Mouse (Mus musculus): ENCODE results near the gene Ece2. TPM values are rescaled to one million over a fixed set of nuclear protein-coding genes. Genes with fewer than 3 reads are reported as not detected.
"Not testable (repeated sequence)": the region's sequence is repeated elsewhere in the genome, so short reads cannot be mapped to it uniquely, and the experiment has no call there.

The Ece2 gene
- polyA plus RNA-seq, 1 experiment from 2014 or later, result 0.97 TPM

DNA sequence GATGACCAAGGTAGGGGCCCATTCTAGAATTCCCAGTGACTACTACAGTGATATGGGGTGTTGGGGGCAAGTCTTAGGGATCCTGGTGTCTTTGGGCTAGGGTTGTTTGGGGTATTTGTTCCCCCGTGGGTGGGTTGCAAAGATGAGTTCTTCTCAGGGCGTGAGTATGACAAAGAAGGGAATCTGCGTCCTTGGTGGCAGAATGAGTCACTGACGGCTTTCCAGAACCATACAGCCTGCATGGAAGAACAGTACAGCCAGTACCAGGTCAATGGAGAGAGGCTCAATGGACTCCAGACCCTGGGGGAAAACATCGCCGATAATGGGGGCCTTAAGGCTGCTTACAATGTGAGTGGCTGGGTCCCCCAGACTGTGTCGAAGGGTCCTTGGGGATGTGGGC is 14.3 kb downstream of the Ece2 start:
- ATAC-seq (replicated peaks; ENCODE audit: low FRiP score), result no peak
- Histone ChIP-seq H3K36me3 (ENCODE audit: control insufficient read depth, insufficient read depth, low read length) (no peaks in the 10 kb centered on the region), H3K4me2 (no peak overlapping the region), H3K9ac (ENCODE audit: low read depth, low read length) (no peak overlapping the region), H3K27ac (ENCODE audit: low read depth, low read length) (no peak overlapping the region), H3K4me3 (ENCODE audit: low read depth, low read length) (no peak overlapping the region), H3K27me3 (replicated peaks; ENCODE audit: control insufficient read depth, insufficient read depth, low read length) (no peaks in the 10 kb centered on the region), H3K9me3 (ENCODE audit: control insufficient read depth, low read length) (no peaks in the 10 kb centered on the region), H3K4me1 (replicated peaks; ENCODE audit: control insufficient read depth, insufficient read depth, low read length) (no peaks in the 10 kb centered on the region)
- WGBS, result 68% methylated on average over 7 of the region's 7 CpGs
- DNase-seq (ENCODE audit: low spot score), result no peak

DNA sequence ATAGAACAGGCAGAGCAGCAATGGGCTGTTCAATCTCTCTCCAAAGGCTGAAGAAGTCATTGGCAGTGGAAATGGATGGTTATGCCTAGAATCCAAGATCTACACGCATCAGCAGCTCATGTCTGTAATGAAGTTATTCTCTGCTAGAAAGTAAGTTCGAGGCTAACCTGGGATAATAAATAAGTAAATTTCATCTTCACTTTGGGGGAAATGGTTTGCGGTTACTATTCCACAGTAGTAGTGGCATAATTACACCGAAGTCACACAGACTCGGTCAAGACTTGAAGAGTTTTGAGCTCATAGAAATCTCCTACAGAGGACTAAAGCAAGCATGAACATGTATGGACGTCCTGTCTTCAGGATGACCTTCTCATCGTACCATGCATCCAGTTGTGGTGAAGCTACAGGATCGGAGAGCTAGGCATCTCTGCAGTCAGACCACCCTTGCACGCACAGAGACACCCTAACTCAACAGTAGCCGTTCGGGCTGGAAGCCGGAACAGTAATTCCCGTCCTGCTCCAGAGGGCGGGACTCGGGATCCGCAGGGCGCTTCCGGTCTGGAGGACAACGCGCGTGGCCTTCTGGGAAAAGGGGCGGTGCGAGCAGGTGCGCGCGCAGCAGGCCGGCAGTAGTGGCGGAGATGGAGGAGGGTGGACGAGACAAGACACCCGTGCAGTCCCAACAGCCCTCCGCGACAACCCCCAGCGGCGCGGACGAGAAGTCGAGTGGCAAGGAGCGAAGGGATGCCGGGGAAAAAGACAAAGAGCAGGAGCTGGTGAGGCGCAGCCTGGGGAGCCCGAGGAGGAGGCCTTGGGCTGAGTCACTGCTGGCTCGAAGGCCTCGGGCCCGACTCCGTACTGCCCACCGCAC is 21.7 kb downstream of the Ece2 start, which contains the start of gene Psmd2:
Gene Psmd2 (plus strand): TSS at position 577 of the 871 bp plus-strand sequence.
- Histone ChIP-seq H3K4me1 (replicated peaks; ENCODE audit: control insufficient read depth, insufficient read depth, low read length) (peaks cover 10% of the 10 kb centered on the region), H3K9ac (ENCODE audit: low read depth, low read length) (peak within 1 kb of the TSS; percentile 79), H3K4me3 (ENCODE audit: low read depth, low read length) (peak within 1 kb of the TSS; percentile 90), H3K9me3 (ENCODE audit: control insufficient read depth, low read length) (no peaks in the 10 kb centered on the region), H3K36me3 (ENCODE audit: control insufficient read depth, insufficient read depth, low read length) (peaks cover 12% of the 10 kb centered on the region), H3K27ac (ENCODE audit: low read depth, low read length) (peak within 1 kb of the TSS; percentile 40; the same call in 1 of the 2 replicates), H3K4me2 (peak within 1 kb of the TSS; percentile 95), H3K27me3 (replicated peaks; ENCODE audit: control insufficient read depth, insufficient read depth, low read length) (no peaks in the 10 kb centered on the region)
- ATAC-seq (replicated peaks; ENCODE audit: low FRiP score) (peak; percentile 93), DNase-seq (ENCODE audit: low spot score) (peak; percentile 98)
- 2% methylated on average over 46 of the region's 46 CpGs for WGBS

DNA sequence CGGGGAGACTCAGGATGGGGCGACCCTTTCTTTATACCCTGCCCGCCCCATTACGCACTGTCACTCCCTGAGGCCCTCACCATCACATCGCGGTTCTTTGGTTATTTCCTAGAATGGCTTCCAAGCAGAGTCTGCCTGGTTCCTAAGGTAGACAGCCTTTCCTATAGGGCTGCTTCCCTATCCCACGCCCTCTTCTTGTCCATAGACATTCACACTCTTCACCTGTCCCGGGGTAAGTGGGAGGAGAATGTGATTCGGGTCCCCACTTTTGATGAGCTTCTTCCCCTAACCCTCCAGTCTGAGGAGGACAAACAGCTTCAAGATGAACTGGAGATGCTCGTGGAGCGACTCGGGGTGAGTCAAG is 22.3 kb downstream of the Ece2 start:
- Histone ChIP-seq H3K36me3 (ENCODE audit: control insufficient read depth, insufficient read depth, low read length) (peaks cover 19% of the 10 kb centered on the region), H3K4me1 (replicated peaks; ENCODE audit: control insufficient read depth, insufficient read depth, low read length) (peaks cover 10% of the 10 kb centered on the region), H3K27me3 (replicated peaks; ENCODE audit: control insufficient read depth, insufficient read depth, low read length) (no peaks in the 10 kb centered on the region), H3K9ac (ENCODE audit: low read depth, low read length) (peak overlapping the region; percentile 79), H3K27ac (ENCODE audit: low read depth, low read length) (peak overlapping the region; percentile 40; the same call in 1 of the 2 replicates), H3K9me3 (ENCODE audit: control insufficient read depth, low read length) (no peaks in the 10 kb centered on the region), H3K4me2 (peak overlapping the region; percentile 95), H3K4me3 (ENCODE audit: low read depth, low read length) (peak overlapping the region; percentile 90)
- no peak for DNase-seq (ENCODE audit: low spot score)
- WGBS, result 10% methylated on average over 12 of the region's 12 CpGs
- ATAC-seq (replicated peaks; ENCODE audit: low FRiP score), result no peak

DNA sequence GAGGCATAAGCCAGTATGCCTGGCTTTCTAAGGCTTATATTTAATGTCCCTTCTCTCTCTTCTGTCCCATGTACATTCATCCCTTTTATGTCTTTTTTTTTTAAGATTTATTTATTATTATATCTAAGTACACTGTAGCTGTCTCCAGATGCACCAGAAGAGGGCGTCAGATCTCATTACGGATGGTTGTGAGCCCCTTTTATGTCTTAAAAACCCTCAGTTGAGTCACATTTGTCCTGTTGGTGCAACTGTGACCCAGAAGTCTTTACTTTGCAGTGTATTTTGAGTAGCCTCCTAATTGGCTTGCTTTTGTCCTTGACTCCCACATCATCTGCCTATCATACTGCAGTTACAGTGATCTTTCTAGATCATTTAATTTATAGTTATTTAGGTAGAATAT is 23.7 kb downstream of the Ece2 start:
- Histone ChIP-seq H3K27me3 (replicated peaks; ENCODE audit: control insufficient read depth, insufficient read depth, low read length) (no peaks in the 10 kb centered on the region), H3K4me3 (ENCODE audit: low read depth, low read length) (peak overlapping the region; percentile 1; the same call in 1 of the 2 replicates), H3K27ac (ENCODE audit: low read depth, low read length) (no peak overlapping the region), H3K4me1 (replicated peaks; ENCODE audit: control insufficient read depth, insufficient read depth, low read length) (peaks cover 10% of the 10 kb centered on the region), H3K9me3 (ENCODE audit: control insufficient read depth, low read length) (no peaks in the 10 kb centered on the region), H3K36me3 (ENCODE audit: control insufficient read depth, insufficient read depth, low read length) (peaks cover 31% of the 10 kb centered on the region), H3K9ac (ENCODE audit: low read depth, low read length) (no peak overlapping the region), H3K4me2 (peak overlapping the region; percentile 95; the same call in 1 of the 2 replicates)
- no peak for DNase-seq (ENCODE audit: low spot score)
- ATAC-seq (replicated peaks; ENCODE audit: low FRiP score), result no peak
- WGBS, result 63% methylated on average over 2 of the region's 2 CpGs

DNA sequence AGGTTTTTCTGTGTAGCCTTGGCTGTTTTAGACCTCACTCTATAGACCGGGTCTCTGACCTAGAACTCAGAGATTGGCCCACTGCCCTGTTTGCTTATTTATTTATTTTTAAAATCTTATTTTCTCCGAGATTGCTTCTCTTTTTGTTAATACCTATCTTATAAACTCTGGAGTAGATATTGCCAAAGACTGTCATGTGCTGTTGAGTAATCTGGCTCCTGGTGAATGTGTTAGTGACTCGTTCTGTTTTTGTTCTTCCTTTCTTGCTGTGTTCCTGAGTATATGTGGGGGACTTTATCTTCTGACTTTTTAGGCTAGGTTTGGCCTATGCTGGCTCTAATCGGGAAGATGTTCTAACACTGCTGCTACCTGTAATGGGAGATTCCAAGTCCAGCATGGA is 28.0 kb downstream of the Ece2 start:
- DNase-seq (ENCODE audit: low spot score) (no peak), ATAC-seq (replicated peaks; ENCODE audit: low FRiP score) (no peak)
- 88% methylated on average over 4 of the region's 4 CpGs for WGBS
- H3K27me3 ChIP-seq (replicated peaks; ENCODE audit: control insufficient read depth, insufficient read depth, low read length), result no peaks in the 10 kb centered on the region
- H3K9me3 ChIP-seq (ENCODE audit: control insufficient read depth, low read length), result no peaks in the 10 kb centered on the region
- no peak overlapping the region for H3K4me3 ChIP-seq (ENCODE audit: low read depth, low read length)
- H3K27ac ChIP-seq (ENCODE audit: low read depth, low read length), result no peak overlapping the region
- H3K4me2 ChIP-seq, result no peak overlapping the region
- no peak overlapping the region for H3K9ac ChIP-seq (ENCODE audit: low read depth, low read length)
- peaks cover 5% of the 10 kb centered on the region for H3K4me1 ChIP-seq (replicated peaks; ENCODE audit: control insufficient read depth, insufficient read depth, low read length)
- H3K36me3 ChIP-seq (ENCODE audit: control insufficient read depth, insufficient read depth, low read length), result peaks cover 63% of the 10 kb centered on the region

DNA sequence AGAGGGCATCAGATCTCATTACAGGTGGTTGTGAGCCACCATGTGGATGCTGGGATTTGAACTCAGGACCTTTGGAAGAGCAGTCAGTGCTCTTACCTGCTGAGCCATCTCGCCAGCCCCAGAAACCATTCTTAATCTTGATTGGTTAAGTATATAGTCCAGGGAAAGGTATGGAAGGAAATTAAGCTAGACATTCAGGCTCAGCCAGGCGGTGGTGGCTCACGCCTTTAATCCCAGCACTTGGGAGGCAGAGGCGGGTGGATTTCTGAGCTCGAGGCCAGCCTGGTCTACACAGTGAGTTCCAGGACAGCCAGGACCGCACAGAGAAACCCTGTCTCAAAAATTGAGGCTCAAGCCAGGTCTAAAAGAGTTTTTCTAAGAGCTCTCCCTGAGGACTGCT is 38.4 kb downstream of the Ece2 start, which contains the start of gene Eif4g1:
Gene Eif4g1 (plus strand): TSS at position 301 of the 400 bp plus-strand sequence.
- not testable (repeated sequence) for H3K4me3 ChIP-seq (ENCODE audit: low read depth, low read length); H3K9me3 ChIP-seq (ENCODE audit: control insufficient read depth, low read length); H3K36me3 ChIP-seq (ENCODE audit: control insufficient read depth, insufficient read depth, low read length); H3K4me2 ChIP-seq; ATAC-seq (replicated peaks; ENCODE audit: low FRiP score); H3K9ac ChIP-seq (ENCODE audit: low read depth, low read length); H3K27ac ChIP-seq (ENCODE audit: low read depth, low read length); DNase-seq (ENCODE audit: low spot score); H3K27me3 ChIP-seq (replicated peaks; ENCODE audit: control insufficient read depth, insufficient read depth, low read length); H3K4me1 ChIP-seq (replicated peaks; ENCODE audit: control insufficient read depth, insufficient read depth, low read length)
- 84% methylated on average over 4 of the region's 6 CpGs for WGBS

DNA sequence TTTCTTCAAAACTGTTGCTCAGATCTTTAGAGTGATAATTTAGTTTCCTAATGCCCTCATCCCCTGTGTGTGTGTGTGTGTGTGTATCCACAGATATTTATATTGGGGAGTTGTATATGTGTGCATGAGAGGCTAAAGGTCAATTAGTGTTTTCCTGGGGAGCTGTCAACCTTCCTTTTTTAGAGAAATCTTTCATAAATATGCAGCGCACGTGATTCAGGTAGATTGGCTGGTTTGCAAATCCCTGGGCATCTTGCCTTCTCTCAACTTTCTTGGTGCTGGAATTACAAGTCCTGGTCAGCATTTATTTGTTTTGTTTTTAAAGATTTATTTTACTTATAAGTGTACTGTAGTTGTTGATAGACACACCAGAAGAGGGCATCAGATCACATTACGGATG is 40.7 kb downstream of the Ece2 start:
- no peak for DNase-seq (ENCODE audit: low spot score)
- 90% methylated on average over 3 of the region's 3 CpGs for WGBS

DNA sequence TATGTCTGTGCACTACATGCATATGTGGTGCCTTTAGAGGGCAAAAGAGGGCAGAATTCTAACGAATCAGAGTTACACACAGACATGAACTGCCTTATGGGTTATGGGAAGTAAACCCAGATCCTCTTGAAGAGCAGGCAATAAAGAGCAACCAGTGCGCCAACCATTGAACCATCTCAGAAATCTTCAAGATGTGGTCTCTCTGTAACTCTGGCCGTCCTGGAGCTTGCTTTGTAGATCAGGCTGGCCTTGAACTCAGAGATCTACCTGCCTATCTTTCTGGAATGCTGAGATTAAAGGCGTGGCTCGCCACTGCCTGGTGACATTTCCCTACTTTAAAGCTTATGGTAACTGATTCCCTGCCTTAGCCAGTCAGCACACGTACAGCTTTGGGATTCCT is 42.3 kb downstream of the Ece2 start:
- no peak for DNase-seq (ENCODE audit: low spot score)
- whole genome bisulfite sequencing, result 21% methylated on average over 6 of the region's 6 CpGs

More for the DNA sequence above, 40.7 kb downstream of the Ece2 start:
- no peaks in the 10 kb centered on the region for H3K9me3 ChIP-seq (ENCODE audit: control insufficient read depth, low read length)
- no peaks in the 10 kb centered on the region for H3K27me3 ChIP-seq (replicated peaks; ENCODE audit: control insufficient read depth, insufficient read depth, low read length)
- no peak overlapping the region for H3K9ac ChIP-seq (ENCODE audit: low read depth, low read length)
- no peak overlapping the region for H3K4me3 ChIP-seq (ENCODE audit: low read depth, low read length)
- H3K36me3 ChIP-seq (ENCODE audit: control insufficient read depth, insufficient read depth, low read length), result peaks cover 7% of the 10 kb centered on the region; the same call in 1 of the 2 replicates
- no peak overlapping the region for H3K4me2 ChIP-seq
- no peak for ATAC-seq (replicated peaks; ENCODE audit: low FRiP score)
- H3K27ac ChIP-seq (ENCODE audit: low read depth, low read length), result no peak overlapping the region
- H3K4me1 ChIP-seq (replicated peaks; ENCODE audit: control insufficient read depth, insufficient read depth, low read length), result peaks cover 21% of the 10 kb centered on the region

More for the DNA sequence above, 42.3 kb downstream of the Ece2 start:
- peaks cover 21% of the 10 kb centered on the region for H3K4me1 ChIP-seq (replicated peaks; ENCODE audit: control insufficient read depth, insufficient read depth, low read length)
- no peak for ATAC-seq (replicated peaks; ENCODE audit: low FRiP score)
- H3K27me3 ChIP-seq (replicated peaks; ENCODE audit: control insufficient read depth, insufficient read depth, low read length), result no peaks in the 10 kb centered on the region
- no peak overlapping the region for H3K9ac ChIP-seq (ENCODE audit: low read depth, low read length)
- peak overlapping the region; percentile 96 for H3K4me2 ChIP-seq
- H3K4me3 ChIP-seq (ENCODE audit: low read depth, low read length), result peak overlapping the region; percentile 100
- no peaks in the 10 kb centered on the region for H3K9me3 ChIP-seq (ENCODE audit: control insufficient read depth, low read length)
- peaks cover 17% of the 10 kb centered on the region for H3K36me3 ChIP-seq (ENCODE audit: control insufficient read depth, insufficient read depth, low read length)
- H3K27ac ChIP-seq (ENCODE audit: low read depth, low read length), result peak overlapping the region; percentile 96; the same call in 1 of the 2 replicates
